Mouse (Mus musculus) spleen, adult 2 months (tissue): Measurements from ENCODE around the gene Foxq1. TPM values are rescaled to one million over a fixed set of nuclear protein-coding genes. Genes with fewer than 3 reads are reported as not detected.

ENCODE experiments used
- DNase-seq, 2 experiments: peaks; one replicate each; pipeline versions ENCODE4 v3.0.0 to v3.0.0-alpha.2; 2012 to 2021; ENCODE audit warnings: low spot score in 2 of 2, low read depth in 1 of 2
- H3K27ac ChIP-seq: fragments of 200-500 bp; 2 replicates; pipeline ENCODE4 v1.5.1; 2012; ENCODE audit warnings: low read length, inconsistent platforms; ENCODE audit not compliant: insufficient read depth
- H3K27me3 ChIP-seq: fragments of 200-500 bp; 2 replicates; pipeline ENCODE4 v1.6.1; 2012; ENCODE audit warnings: mild to moderate bottlenecking, moderate library complexity, low read length, inconsistent platforms; ENCODE audit not compliant: control insufficient read depth, insufficient read depth
- H3K36me3 ChIP-seq: fragments of 200-500 bp; 2 replicates; pipeline ENCODE4 v1.6.1; 2012; ENCODE audit warnings: mild to moderate bottlenecking, low read length, inconsistent platforms; ENCODE audit not compliant: control insufficient read depth, insufficient read depth
- H3K4me1 ChIP-seq: fragments of 200-500 bp; 2 replicates; pipeline ENCODE4 v1.6.1; 2011; ENCODE audit warnings: inconsistent platforms; ENCODE audit not compliant: control insufficient read depth, insufficient read depth, insufficient read length
- H3K4me3 ChIP-seq: fragments of 200-500 bp; 2 replicates; pipeline ENCODE4 v1.5.1; 2011; ENCODE audit warnings: mild to moderate bottlenecking, inconsistent platforms; ENCODE audit not compliant: insufficient read depth, insufficient read length; ENCODE audit errors: extremely low read depth
- CTCF ChIP-seq: fragments of 200-500 bp; IDR thresholded peaks from 2 replicates; pipeline ENCODE4 v1.5.1; 2011; ENCODE audit warnings: mild to moderate bottlenecking, inconsistent platforms; ENCODE audit not compliant: insufficient read depth, insufficient read length, insufficient replicate concordance; ENCODE audit errors: extremely low read depth
- POLR2A ChIP-seq: fragments of 200-500 bp; IDR thresholded peaks from 2 replicates; pipeline ENCODE4 v1.6.1; 2011; ENCODE audit warnings: low read depth, low read length, inconsistent platforms
- WGBS: fragments of 180-500 bp; shearing (Covaris S2); methylation state at CpG from one replicate; pipeline ENCODE4 v1.1.7; 2018; 5-methylcytosine and 5-hydroxymethylcytosine counted together
- polyA plus RNA-seq: library from polyadenylated mRNA; depleted of rRNA; stranded (reverse); fragments of >200 nt; gene quantifications from 2 replicates; pipeline ENCODE4 v1.2.3, GENCODE M21; 2012

Foxq1 gene
- polyA plus RNA-seq, 1 experiment: 0.07 TPM

DNA sequence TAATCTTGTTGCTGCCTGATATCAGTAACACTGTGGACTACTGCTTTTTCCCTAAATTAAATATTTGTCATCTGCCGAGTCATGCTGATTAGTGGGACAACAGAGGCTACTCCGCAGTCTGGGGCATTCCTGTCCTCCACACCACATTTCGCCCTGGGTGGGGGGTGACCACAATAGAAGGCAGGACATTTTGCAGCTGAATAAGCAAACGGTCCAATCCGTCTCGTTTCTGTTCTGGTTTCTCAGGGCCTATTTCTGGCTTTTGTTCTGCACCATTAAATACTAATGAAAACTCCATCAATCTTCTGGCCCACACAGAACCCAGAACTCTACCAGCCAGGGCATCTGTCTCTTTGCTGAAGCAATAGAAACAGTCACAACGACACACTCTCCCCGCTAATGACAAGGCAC, 24.3 kb upstream of the Foxq1 start:
- Histone ChIP-seq H3K27me3 (no peaks in the 10 kb centered on the region), H3K4me1 (no peaks in the 10 kb centered on the region), H3K36me3 (no peaks in the 10 kb centered on the region), H3K4me3 (no peak overlapping the region), H3K27ac (no peak overlapping the region)
- WGBS: 41% methylated on average over 8 of the region's 8 CpGs
- TF ChIP-seq CTCF: no peak
- TF ChIP-seq POLR2A: no peak
- no peak for DNase-seq

DNA sequence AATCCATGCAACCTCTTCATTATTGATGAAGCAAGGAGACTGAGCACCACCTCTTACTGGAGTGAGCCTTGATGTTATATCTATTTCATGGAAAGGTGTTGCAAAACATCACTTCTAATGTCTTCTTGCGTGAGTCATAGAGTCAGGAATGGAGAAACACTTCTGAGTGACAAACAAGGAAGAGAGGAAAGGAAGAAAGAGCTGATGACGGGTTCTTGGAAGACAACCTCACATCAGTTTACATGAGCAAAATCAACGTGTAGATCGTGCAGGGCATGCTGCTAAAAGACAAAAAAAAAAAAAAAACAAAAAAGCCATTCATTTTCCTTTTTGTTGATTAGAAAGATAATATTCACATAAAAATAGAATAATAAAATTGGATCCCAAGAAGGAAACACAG, 21.2 kb upstream of the Foxq1 start:
- no peak overlapping the region for H3K4me3 ChIP-seq
- no peaks in the 10 kb centered on the region for H3K27me3 ChIP-seq
- TF ChIP-seq CTCF (no peak), POLR2A (no peak)
- H3K4me1 ChIP-seq: no peaks in the 10 kb centered on the region
- H3K36me3 ChIP-seq: no peaks in the 10 kb centered on the region
- 94% methylated on average over 4 of the region's 4 CpGs for WGBS
- no peak overlapping the region for H3K27ac ChIP-seq
- no peak for DNase-seq

DNA sequence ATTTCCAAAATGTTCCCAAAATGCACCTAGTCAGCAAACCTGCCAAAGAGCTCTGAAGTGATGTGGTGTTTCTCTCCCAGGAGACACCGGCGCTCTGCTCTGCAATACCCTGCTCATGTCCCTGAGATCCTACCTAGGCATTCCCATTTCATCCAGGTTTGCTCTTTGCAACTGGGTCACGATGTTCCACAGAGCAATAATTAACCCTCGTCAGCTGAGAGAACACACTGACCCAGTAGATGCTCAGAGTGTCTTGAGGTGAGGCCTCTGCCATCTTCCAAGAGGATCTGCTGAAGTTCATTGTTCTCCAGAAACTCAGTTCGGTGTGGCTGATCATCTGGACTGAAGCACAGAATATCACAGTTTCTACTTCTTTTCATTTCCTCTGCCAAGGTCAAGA, 12.9 kb upstream of the Foxq1 start:
- no peak overlapping the region for H3K27ac ChIP-seq
- H3K27me3 ChIP-seq: no peaks in the 10 kb centered on the region
- no peak for DNase-seq
- H3K4me3 ChIP-seq: no peak overlapping the region
- 89% methylated on average over 5 of the region's 5 CpGs for WGBS
- H3K36me3 ChIP-seq: no peaks in the 10 kb centered on the region
- H3K4me1 ChIP-seq: no peaks in the 10 kb centered on the region
- TF ChIP-seq POLR2A: no peak

DNA sequence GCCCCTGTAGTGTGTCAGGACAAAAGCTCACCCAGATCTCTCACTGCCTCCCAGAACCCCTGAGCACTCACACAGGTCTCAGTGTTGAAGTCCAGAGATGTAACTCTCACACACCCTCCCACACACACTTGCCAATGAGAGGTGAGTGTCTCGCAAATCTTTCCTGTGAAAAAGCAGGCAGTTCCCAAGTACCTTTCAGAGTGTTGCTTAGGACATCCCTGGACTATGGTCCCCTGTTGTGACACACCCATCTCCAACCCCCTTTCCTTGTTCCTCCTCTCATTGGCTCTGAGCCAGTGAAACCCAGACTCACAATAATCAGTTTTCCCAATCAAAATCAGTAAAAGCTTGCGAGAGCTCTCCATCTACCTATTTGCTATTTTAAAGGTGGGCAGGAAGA, 9.2 kb upstream of the Foxq1 start:
- 79% methylated on average over 2 of the region's 2 CpGs for WGBS
- H3K27me3 ChIP-seq: no peaks in the 10 kb centered on the region
- H3K27ac ChIP-seq: no peak overlapping the region
- no peaks in the 10 kb centered on the region for H3K36me3 ChIP-seq
- no peak for TF ChIP-seq CTCF
- no peak for TF ChIP-seq POLR2A
- no peaks in the 10 kb centered on the region for H3K4me1 ChIP-seq
- no peak overlapping the region for H3K4me3 ChIP-seq
- DNase-seq: no peak

DNA sequence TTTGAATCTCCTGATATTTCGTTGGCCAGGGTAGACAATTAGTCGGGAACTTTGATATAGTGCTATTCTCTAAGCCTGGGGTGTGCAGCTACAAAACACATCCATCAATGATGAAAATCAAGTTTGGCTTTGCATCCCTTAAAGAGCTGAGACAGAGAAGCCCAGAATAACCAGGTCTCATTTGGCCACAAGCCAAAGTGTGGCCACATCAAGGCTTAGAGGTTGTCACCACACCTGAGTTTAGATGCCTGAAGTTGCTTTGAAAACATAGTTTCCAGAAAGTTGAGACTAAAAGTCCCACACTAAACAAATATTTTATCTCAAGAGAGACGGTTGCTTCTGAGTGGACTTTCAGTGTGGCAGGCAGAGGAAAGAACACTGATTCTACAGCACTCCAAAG, 8.7 kb upstream of the Foxq1 start:
- TF ChIP-seq POLR2A (no peak), CTCF (no peak)
- 83% methylated on average over 3 of the region's 3 CpGs for WGBS
- Histone ChIP-seq H3K27me3 (no peaks in the 10 kb centered on the region), H3K4me3 (no peak overlapping the region), H3K27ac (no peak overlapping the region), H3K4me1 (no peaks in the 10 kb centered on the region), H3K36me3 (no peaks in the 10 kb centered on the region)
- DNase-seq: no peak

DNA sequence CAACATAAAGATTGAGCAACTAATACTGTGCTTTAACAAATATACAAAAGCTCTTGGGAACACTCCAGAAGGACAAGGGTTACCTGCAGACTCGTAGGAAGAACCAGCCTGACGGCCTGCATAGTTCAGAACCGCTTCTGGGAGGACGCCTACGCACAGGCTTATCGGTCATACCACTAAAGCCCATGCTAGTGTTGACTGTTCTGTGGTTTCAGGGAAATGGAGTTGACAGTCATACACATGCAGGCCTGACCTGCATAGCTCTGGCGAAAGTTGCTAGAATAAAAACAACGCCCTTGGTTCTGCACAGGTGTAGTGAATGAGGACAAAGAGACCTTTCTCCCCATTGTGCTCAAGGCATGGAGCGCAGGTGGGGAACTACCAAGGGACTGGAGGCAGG, 8.3 kb upstream of the Foxq1 start:
- Histone ChIP-seq H3K27me3 (no peaks in the 10 kb centered on the region), H3K4me1 (no peaks in the 10 kb centered on the region), H3K4me3 (no peak overlapping the region), H3K27ac (no peak overlapping the region), H3K36me3 (no peaks in the 10 kb centered on the region)
- DNase-seq: no peak
- WGBS: 91% methylated on average over 9 of the region's 9 CpGs
- TF ChIP-seq CTCF (no peak), POLR2A (no peak)

DNA sequence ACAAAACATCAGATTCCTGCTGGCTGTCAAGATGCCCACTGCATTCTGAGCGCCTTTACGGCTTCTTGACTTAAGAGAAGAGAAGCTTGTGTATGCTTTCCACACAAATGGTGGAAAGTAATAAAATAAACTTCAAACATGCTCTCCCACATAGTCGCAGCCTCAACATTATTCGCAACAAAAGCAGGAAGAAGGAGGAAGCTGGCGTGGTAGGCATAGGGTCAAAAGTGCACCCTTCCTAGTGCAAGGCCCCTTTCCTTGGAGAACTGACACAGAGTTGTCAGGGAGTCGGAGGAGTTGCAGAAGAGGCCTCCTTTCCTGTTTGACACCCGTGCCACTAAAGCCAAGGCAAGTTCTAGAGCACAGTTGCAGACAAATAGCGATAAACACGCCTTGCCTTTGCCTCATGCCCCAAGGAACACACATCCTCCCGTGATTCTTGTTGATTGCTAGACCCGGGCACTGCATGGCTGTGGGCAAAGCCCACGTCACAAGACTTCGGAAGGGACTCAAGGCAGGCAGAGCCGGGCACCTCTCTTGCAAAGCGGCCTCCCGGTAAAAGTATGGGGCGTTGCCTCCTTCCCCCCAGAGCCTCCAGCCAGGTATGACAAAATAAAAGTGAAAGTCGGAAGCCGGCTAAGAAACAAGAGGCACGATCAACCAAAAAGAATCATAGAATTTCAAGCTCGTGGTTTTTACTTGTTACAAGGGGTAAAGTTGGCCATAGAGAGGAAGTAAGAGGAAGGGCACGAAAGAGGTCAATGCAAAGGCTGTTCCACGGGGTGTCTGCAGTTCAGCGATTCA, 1.2 kb downstream of the Foxq1 start:
- H3K27me3 ChIP-seq: peaks cover 24% of the 10 kb centered on the region
- TF ChIP-seq CTCF (no peak), POLR2A (no peak)
- no peaks in the 10 kb centered on the region for H3K36me3 ChIP-seq
- H3K4me1 ChIP-seq: peaks cover 17% of the 10 kb centered on the region
- no peak for DNase-seq
- WGBS: 6% methylated on average over 24 of the region's 24 CpGs
- peak overlapping the region; percentile 48 for H3K4me3 ChIP-seq
- H3K27ac ChIP-seq: no peak overlapping the region
